Mouse (Mus musculus) kidney, adult 2 months (tissue): ENCODE measurements around the gene Gsto1.

ENCODE experiments used
- CTCF ChIP-seq: fragments of 200-500 bp; conservative IDR thresholded peaks from 2 replicates; pipeline ENCODE4 v1.5.1; 2011; ENCODE audit warnings: low read depth, mild to moderate bottlenecking, control low read depth, low read length, moderate library complexity, mixed read lengths; ENCODE audit not compliant: insufficient read depth, insufficient read length
- POLR2A ChIP-seq: fragments of 200-500 bp; IDR thresholded peaks from one replicate; pipeline ENCODE4 v1.6.1; 2011; ENCODE audit warnings: low read depth, low read length, control low read depth

DNA sequence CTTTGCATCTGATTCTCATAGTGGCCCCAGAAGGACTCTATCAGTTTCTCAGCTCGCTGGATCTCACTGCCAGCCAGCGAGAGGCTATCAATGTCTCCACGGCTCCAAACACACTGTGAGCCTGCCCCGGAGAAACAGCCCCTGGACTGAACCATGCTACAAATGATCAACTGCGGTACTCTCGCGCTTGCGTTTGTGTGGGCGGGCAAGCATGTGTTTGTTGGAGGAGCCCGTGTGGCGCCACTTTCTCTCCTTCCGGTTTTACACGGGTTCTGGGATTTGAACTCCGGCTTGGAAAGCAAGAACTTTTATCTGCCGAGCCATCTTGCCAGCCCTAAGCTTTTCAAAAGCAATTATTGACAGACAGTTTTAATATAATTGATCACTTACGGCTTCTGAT lies 22.5 kb upstream of the Gsto1 start:
- TF ChIP-seq CTCF (no peak), POLR2A (no peak)
